Mouse (Mus musculus) megakaryocyte-erythroid progenitor cell, adult 5-6 weeks (primary cell): ENCODE results near the gene Prima1. TPM values are rescaled to one million over a fixed set of nuclear protein-coding genes. Genes with fewer than 3 reads are reported as not detected.

Experiments used
- ATAC-seq: replicated peaks from 2 replicates; pipeline ENCODE4 v1.8.0; 2016; ENCODE audit warnings: mild to moderate bottlenecking, inconsistent platforms; ENCODE audit not compliant: severe bottlenecking, poor library complexity, low FRiP score, low TSS enrichment
- total RNA-seq, 2 experiments: library from RNA; stranded (forward) in 1 of 2; stranded (reverse) in 1 of 2; fragments of 200-1000, 215-1000 nt in 1 of 2; fragments of >200 nt in 1 of 2; fragmentation: Nextera tagmentation in 1 of 2; gene quantifications; 2 replicates each; pipeline ENCODE4 v1.2.3; 2014 to 2017

Gene Prima1
- total RNA-seq (2014; fragmentation: Nextera tagmentation) (not detected in 2 replicates), total RNA-seq (2017) (not detected in 2 replicates)

- ATAC-seq, result no peak
Measured at GRCm38 (mm10) chr12:103242083-103242581, at the start of gene Prima1. Gene Prima1 (minus strand): TSS chr12:103242150.

DNA sequence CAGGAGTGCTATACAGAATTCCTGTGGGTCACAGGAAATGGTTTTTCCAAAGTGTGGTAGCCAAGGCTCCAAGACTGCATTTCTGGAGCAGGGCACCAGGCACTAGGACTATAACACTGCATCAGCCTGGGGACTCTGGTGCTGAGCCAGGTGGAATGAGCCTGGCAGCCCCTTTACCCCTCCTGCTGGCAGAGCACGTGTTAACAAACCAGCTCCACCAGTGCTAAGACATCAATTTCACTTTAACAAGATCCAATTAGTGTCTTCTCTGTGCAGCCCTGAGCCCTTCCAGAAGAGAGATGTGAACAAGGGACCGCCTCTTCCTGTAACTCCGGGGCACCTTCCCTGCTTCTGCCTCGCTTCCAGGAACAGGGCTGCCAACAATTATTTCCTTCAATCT is 45.3 kb upstream of the Prima1 start:
- no peak for ATAC-seq

DNA sequence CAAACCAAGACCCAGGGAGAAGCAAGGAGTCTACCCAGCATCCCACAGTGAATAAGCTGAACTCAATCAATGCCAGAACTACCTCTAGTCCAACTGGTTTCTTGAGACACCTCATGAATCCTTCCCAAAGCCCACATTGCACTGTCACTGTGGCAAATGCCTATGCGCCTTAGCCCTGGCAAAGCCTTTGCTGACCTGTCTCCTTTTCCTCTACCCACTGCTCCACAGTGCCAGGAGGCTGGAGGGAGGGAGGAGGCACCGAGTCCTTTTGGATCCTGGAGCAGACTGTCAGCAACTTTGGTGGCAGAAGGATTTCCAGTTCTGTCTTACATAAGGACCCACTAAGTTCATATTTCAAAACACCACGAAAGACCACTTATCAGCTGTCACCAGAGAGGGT is 41.5 kb upstream of the Prima1 start:
- ATAC-seq, result no peak

GRCm38 (mm10) chr12:103282936-103283335 is 41.0 kb upstream of the Prima1 start:
- ATAC-seq, result no peak

- ATAC-seq, result no peak
Measured at GRCm38 (mm10) chr12:103281912-103282311, 40.0 kb upstream of the Prima1 start.

- no peak for ATAC-seq
Measured at GRCm38 (mm10) chr12:103281491-103281890, 39.5 kb upstream of the Prima1 start.

DNA sequence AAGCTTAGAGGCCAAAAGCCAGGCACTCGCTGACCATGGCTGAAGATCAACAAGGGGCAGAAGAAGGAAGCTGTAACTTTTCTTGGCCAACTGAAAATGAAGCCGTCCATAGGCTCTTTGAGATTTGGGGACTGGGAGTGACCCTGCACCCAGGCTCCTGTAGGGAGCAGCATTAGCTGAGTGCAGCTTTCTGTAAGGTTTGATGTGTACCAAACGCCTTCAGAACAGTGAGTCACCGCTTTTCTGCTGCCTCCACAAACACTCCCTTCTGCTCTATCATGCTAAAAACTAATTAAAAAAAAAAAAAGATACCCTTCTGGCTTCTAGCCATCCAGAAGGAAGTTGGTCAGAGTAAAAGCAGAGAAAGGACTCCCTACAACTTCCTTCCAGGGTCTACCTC is 34.5 kb upstream of the Prima1 start:
- ATAC-seq, result no peak

DNA sequence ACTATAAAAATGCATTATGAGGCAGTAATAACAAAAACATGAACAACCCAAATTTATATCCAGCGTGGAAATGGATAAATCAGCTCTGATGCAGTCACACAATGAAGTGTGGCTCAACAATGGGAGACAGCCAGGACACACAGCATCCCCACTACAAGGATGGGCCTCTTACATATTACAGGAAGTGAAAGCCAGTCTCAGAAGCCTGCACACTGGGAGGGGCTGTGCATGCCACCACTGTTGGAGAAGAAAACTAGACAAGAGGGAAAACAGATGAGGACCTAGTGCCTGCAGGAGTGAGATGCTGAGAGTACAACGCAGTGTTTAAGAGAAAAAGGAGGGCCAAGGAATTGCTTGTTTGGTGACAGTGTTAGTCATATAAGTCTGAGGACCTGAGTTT is 31.8 kb upstream of the Prima1 start:
- ATAC-seq, result no peak

GRCm38 (mm10) chr12:103273051-103273450 is 31.1 kb upstream of the Prima1 start:
- no peak for ATAC-seq

DNA sequence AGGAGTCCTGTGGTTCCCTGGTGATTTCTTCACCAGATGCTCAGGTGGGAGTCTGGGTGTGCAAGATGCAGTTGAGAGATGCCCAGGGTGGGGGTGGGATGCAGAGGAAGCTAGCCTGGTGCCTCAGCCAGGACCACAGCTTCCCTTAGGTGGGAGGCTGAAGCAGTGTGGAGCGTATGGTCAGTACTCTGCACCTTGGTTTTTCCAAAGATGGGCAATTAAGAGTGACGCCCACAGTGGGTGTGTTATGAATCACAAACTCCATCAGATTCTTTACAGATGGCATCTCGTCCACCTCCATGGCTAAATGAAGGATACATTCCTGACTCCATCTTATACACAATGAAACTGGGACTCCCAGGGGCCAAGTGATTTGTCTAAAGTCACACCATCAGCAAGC is 30.2 kb upstream of the Prima1 start:
- ATAC-seq, result no peak

DNA sequence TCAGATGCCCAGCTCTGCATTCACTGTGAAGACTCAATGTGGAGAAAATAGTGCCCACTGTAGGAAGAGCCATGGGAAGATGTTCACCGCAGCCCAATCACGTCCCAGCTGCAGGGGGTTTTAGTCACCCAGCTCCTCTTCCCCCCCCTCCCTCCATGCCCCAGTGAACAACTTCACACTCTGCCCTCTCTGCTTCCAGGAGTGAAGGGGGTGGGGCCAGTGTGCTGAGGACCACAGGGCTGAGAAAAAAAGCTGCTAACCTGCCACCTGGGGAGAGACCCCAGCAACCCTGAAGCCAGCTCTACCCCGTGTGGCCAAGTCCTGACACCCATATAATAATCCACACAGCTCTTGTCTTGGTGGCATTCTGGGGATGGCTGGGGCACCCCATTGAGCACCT is 24.7 kb upstream of the Prima1 start:
- no peak for ATAC-seq

DNA sequence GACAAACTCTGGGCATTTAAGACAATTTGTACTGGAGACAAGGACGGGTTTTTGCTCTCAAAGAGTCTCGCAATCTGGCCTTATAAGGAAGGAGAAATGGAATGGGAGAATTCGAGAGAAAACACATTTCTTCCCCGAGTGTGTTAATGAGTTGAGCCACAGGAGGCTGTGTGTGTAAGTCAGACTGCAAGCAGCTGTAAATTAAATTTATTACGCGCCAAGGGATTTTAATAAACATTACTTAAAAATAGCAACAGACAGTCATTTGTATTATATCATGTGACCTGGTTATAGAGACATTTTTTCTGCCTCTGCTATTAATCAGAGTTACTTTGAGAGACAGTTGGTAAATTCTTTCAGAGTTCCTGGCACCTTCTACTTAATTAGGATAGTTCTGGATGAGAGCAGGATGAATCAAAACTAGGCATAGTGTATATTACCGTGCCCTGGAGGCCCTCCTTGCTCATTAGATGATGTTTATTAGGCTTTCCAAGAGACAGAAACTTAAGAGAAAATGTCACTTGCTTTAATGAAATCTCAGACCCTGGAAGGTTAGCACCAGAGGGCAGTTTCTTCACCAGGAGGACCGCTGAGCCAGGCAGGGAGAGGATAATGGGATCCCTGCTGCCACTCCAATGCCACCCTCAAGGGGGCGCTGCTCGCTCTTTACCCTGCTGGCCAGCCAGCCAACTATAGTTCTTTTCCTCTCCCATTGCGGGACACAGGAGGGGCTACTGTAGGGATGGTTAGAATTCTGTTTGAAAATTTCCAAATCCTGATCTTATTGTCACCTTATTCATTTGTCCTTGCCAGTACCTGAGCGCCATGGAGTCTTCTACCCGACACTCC is 20.3 kb upstream of the Prima1 start:
- ATAC-seq, result peak; percentile 55; the same call in 1 of the 2 replicates

DNA sequence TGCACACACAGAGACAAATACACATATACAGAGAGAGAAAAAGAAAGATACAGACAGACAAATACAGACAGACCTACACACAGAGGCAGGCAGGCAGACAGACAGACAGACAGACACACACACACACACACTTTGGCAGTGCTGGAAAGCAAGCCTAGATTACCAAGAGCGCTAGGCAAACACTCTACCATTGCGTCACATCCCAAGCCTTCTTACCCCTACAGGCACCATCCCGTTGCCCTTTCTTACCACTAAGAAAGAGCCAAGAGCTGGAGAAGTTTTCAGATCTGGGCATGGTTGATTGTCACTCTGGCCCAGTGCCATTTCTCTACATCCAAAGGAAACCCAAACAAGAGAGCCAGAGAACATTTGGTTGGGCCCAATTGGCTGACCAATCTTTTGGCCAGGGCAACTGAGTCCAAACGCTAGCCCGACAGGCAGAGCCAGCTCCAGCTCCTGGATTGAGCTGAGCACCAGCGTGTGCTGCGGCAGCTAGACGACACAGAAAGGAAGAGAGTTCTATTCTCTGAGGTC is 11.0 kb upstream of the Prima1 start:
- no peak for ATAC-seq

DNA sequence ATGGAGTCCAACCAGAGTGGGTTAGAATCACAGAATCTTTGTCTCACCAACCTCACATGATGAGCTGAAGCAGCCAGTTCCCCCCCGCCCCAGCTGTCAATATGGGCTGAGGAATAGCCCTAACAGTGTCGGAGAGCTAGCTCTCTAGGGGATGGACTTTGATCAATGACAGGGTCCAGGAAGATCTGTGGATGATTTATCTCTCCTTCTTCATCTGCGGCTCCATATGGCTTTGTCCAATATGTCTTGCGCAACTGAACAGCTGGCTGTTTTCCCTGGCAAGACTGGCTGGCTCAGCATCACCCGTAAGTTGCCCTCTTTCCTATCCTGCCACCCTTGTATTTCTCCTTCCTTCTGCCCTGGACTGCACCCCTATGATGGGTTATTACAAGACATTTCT is 9.2 kb upstream of the Prima1 start:
- no peak for ATAC-seq

GRCm38 (mm10) chr12:103250333-103250732 is 8.4 kb upstream of the Prima1 start:
- ATAC-seq, result no peak

GRCm38 (mm10) chr12:103243041-103243440 is 1.1 kb upstream of the Prima1 start:
- ATAC-seq, result no peak

- no peak for ATAC-seq
Measured at GRCm38 (mm10) chr12:103242591-103243025, 658 bp upstream of the Prima1 start.

DNA sequence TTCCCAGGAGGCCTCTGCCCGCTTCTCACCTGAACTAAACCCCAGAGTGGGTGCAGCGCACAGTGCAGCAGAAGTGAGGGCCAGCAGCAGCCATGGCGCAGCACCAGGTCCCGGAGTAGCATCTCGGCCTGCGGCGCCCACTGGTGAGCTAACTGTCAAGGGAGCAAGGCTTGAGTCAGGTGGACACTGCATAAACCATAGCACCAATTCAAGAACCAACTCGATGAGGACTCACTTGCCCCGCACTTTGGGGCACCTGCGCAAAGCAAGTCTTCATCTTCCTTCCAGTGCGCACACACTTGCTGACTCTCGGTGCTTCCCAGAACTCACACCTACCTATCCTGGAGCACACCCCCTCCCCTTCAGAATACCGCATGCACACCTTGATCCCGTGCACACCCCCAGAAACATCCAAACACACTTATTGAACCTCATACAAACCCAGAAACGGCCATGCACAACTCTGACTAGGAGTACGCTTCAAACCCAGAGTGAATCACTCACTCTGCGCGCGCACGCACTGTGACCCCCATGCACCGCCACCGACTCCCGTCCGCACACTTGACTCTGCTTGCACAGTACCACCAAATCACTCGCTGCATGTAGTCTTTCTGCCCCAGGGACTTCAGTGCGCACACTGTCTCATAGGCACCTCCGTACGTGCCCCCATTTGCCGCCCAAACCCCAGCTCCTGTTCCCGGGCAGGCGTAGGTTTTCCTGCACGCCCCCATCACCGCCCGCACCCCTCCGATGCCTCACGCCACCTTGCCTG is 453 bp downstream of the Prima1 start:
- ATAC-seq, result no peak

DNA sequence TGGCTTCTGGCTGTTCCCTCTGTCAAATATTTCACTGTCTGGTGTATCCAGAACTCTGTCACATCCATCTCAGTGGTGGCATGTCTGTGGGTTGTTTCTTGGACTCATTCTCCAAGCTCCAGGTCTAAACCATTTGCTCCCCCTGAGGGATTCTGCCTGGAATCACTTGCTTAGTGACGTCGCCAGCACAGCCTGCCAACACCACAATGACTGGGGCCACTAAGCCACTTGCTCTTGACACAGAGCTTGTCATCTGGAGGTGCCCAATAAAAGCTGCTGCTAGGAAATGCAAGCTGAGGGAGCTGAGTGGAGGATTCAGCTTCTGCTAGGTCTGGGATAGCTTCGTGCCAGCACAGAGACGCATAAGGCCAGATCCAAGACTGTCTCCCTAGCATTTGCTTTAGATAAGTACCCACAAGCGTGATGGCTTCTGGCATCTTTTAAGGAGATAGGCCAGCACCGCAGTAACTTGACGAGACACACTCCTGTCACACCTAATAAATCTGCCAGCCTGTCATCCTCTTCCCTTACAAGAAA is 3.0 kb downstream of the Prima1 start:
- no peak for ATAC-seq

DNA sequence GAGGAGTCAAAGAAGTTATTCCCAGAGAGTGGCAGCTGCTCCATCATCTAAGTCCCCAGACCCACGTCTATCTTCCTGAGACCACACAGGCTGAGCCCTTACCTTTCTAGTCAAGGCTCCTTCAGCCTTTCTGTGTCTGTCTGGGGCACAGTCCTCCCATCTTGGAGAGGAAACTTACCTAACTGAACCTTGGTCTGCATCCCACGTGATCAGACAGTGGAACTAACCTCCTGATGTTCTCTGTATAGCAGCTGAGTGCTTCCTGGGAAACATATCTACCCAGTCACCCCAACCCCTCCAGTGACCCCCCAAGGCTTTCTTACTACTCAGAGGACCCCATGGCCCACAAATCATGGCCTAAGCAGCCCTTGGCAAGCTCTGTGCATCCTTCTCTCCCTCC is 6.1 kb downstream of the Prima1 start:
- ATAC-seq, result no peak
